Mouse (Mus musculus) midbrain, embryonic 14.5 days (tissue): ENCODE results near the gene Slc35e3. TPM values are rescaled to one million over a fixed set of nuclear protein-coding genes. Genes with fewer than 3 reads are reported as not detected.

Experiments
- ATAC-seq: fragments of 200-750 bp; cut with Nextera tagmentation; 2 replicates; pipeline ENCODE4 v1.8.0; 2017; ENCODE audit warnings: moderate number of reproducible peaks, moderate library complexity; ENCODE audit not compliant: low FRiP score, low TSS enrichment
- DNase-seq: peaks from one replicate; pipeline ENCODE4 v3.0.0-alpha.2; 2015
- H3K27ac ChIP-seq: fragments of 300-500 bp; sonication (generic); replicated peaks from 2 replicates; pipeline ENCODE4 v1.5.1; 2014; ENCODE audit warnings: mild to moderate bottlenecking, low read depth, low read length, moderate library complexity
- H3K27me3 ChIP-seq: fragments of 300-500 bp; sonication (generic); 2 replicates; pipeline ENCODE4 v1.6.1; 2014; ENCODE audit warnings: low read length, control low read depth, mixed read lengths; ENCODE audit not compliant: control insufficient read depth, insufficient read depth
- H3K36me3 ChIP-seq: fragments of 300-500 bp; sonication (generic); 2 replicates; pipeline ENCODE4 v1.6.1; 2014; ENCODE audit warnings: low read length, control low read depth; ENCODE audit not compliant: control insufficient read depth, insufficient read depth
- H3K4me1 ChIP-seq: fragments of 300-500 bp; sonication (generic); 2 replicates; pipeline ENCODE4 v1.6.1; 2014; ENCODE audit warnings: mild to moderate bottlenecking, antibody characterized with exemption, low read length, control low read depth; ENCODE audit not compliant: control insufficient read depth, insufficient read depth
- H3K4me2 ChIP-seq: fragments of 300-500 bp; sonication (generic); 2 replicates; pipeline ENCODE4 v1.6.1; 2014; ENCODE audit warnings: mild to moderate bottlenecking, low read length, moderate library complexity
- H3K4me3 ChIP-seq: fragments of 300-500 bp; sonication (generic); replicated peaks from 2 replicates; pipeline ENCODE4 v1.5.1; 2014; ENCODE audit warnings: low read depth, low read length
- H3K9ac ChIP-seq: fragments of 300-500 bp; sonication (generic); replicated peaks from 2 replicates; pipeline ENCODE4 v1.6.1; 2014; ENCODE audit warnings: mild to moderate bottlenecking, low read length, moderate library complexity
- H3K9me3 ChIP-seq: fragments of 300-500 bp; sonication (generic); 2 replicates; pipeline ENCODE4 v1.6.1; 2016; ENCODE audit warnings: low read length, control low read depth, mixed read lengths; ENCODE audit not compliant: control insufficient read depth
- WGBS: fragments of 180-500 bp; shearing (Covaris S2); extraction: QIAGEN DNeasy Blood & Tissue Kit; methylation state at CpG from one replicate; pipeline ENCODE4 v1.1.7; 2014; 5-methylcytosine and 5-hydroxymethylcytosine counted together
- polyA plus RNA-seq: library from polyadenylated mRNA; unstranded; fragments of >200 nt; fragmentation: Nextera tagmentation; extraction: Ambion mirVana; gene quantifications from 2 replicates; pipeline ENCODE4 v1.2.1, GENCODE M21; 2014

Slc35e3 gene
- polyA plus RNA-seq, 1 experiment from 2014 or later, result 26.5 TPM

DNA sequence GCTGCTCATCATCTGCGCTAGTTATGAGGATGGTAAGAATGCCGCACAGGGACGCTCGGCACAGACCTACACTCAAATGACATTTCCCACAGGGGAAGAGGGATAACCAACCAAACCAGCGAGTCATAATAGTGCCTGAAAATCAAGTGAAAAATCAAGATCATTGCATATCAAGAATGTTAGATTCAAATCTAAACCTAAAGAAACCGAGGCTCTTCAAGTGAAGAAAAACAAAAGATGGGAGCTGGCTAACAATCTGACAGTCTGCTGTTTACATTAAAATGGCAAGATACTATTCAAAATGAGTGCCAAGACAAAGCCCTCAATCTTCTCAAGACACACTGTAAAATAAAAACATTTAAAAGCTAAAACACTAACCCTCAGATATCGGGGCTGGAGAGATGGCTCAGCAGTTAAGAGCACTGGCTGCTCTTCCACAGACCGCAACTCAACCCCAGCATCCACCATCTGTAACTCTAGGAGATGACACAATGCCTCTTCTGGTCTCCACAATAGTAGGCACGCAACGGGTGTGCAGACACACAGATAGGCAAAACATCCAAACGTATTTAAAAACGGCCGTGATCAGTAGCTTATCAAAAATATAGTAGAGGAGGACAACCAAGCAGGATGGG lies 37.7 kb upstream of the Slc35e3 start:
- peaks cover 69% of the 10 kb centered on the region for H3K36me3 ChIP-seq

DNA sequence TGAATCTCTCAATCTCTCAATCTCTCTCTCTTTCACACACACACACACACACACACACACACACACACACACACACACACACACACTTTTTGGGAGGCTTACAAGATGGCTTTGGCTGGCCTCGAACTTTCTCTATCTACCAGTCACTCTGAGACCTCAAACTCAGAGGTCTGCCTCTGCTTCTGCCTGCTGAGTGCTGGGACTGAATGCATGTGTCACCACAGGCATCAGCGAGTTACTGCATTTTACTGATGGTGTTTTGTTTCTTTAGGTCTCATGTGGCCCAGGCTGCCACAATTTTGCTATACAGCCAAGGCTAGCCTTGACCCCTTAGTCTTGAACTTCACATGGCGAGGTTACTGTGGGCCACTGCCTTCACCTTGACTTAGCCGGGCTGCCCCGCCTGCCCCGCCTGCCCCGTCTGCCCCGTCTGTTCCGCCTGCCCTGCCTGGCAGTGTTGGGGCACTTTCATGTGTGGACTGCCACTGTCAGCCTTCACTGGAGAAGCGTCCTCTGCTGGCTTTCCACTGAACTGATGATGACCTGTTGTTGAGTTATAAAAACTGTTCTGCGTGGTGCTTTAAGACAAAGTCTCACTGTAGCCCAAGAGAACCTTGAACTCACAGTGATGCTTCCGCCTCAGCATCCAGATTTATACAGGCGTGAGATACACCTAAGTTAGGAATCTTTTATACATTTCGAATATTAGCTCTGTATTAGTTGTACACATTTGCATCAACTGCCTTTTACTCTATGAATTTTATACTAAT lies 36.5 kb upstream of the Slc35e3 start:
- Histone ChIP-seq H3K36me3 (peaks cover 78% of the 10 kb centered on the region), H3K9me3 (no peaks in the 10 kb centered on the region), H3K9ac (no peak overlapping the region), H3K4me3 (no peak overlapping the region), H3K4me2 (no peak overlapping the region), H3K27ac (no peak overlapping the region), H3K27me3 (no peaks in the 10 kb centered on the region), H3K4me1 (no peaks in the 10 kb centered on the region)
- WGBS, result 94% methylated on average over 14 of the region's 14 CpGs
- DNase-seq (no peak), ATAC-seq (no peak)

More for the DNA sequence above, 37.7 kb upstream of the Slc35e3 start:
- DNase-seq (no peak), ATAC-seq (no peak)
- H3K4me1 ChIP-seq, result no peaks in the 10 kb centered on the region
- no peak overlapping the region for H3K9ac ChIP-seq
- H3K27ac ChIP-seq, result no peak overlapping the region
- no peak overlapping the region for H3K4me3 ChIP-seq
- H3K9me3 ChIP-seq, result no peaks in the 10 kb centered on the region
- 97% methylated on average over 13 of the region's 13 CpGs for WGBS
- no peak overlapping the region for H3K4me2 ChIP-seq
- no peaks in the 10 kb centered on the region for H3K27me3 ChIP-seq

DNA sequence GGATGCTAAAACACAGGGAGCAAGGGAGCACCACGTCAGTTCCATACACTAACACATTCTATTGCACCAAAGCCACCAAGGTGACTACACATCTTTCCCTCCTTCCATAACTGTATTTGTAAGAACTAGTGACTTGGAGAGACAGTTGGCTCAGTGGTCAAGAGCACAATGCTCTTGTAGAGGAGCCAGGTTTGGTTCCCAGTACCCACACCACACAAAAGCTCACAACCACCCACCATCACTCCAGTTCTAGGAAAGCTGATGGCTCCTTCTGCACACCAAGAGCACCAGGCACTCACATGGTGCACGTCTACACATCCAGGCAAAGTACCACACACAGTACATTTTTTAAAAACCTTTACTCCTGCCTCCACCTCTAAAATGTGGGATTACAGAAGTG lies 35.9 kb upstream of the Slc35e3 start:
- no peak overlapping the region for H3K9ac ChIP-seq
- H3K27me3 ChIP-seq, result no peaks in the 10 kb centered on the region
- no peak overlapping the region for H3K4me3 ChIP-seq
- peaks cover 77% of the 10 kb centered on the region for H3K36me3 ChIP-seq
- ATAC-seq (no peak), DNase-seq (no peak)
- no peak overlapping the region for H3K27ac ChIP-seq
- no peaks in the 10 kb centered on the region for H3K9me3 ChIP-seq
- H3K4me1 ChIP-seq, result no peaks in the 10 kb centered on the region
- H3K4me2 ChIP-seq, result no peak overlapping the region
- WGBS, result 93% methylated on average over 2 of the region's 2 CpGs

DNA sequence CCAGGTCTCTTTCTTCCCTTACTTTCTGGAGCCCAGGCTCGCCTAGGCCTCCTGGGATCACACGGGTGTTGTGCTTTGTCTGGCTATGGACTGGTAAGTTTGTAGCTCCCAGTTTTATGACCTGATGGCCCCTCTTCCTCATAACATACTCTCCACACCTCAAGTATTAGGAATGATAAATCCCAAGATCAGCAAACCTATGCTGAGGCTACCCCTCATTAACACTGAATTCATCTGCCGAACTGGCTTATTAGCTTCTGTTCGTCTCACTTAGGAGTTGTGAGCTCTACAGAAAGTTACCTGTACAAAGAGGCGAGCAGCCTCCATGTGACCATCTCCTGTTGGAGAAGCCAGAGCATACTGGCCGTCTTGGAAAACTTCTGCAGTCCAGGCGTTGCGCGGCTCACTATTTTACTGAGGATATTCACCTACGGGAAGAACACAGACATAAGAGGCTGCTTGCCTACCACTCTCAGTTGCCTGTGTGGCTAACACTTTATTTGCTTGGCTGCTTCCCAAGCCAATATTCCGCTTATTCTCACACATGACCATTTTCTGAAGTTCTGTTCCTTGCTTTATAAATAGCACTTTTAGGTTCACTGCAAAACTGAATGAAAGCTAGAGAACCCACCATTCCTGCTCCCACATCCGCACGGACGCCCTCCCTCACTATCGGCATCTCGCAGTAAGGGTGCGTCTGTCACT lies 35.0 kb upstream of the Slc35e3 start:
- Histone ChIP-seq H3K4me3 (no peak overlapping the region), H3K4me1 (no peaks in the 10 kb centered on the region), H3K27me3 (no peaks in the 10 kb centered on the region), H3K9me3 (no peaks in the 10 kb centered on the region), H3K36me3 (peaks cover 78% of the 10 kb centered on the region), H3K4me2 (no peak overlapping the region), H3K27ac (no peak overlapping the region), H3K9ac (no peak overlapping the region)
- ATAC-seq (no peak), DNase-seq (no peak)
- 95% methylated on average over 17 of the region's 17 CpGs for WGBS

DNA sequence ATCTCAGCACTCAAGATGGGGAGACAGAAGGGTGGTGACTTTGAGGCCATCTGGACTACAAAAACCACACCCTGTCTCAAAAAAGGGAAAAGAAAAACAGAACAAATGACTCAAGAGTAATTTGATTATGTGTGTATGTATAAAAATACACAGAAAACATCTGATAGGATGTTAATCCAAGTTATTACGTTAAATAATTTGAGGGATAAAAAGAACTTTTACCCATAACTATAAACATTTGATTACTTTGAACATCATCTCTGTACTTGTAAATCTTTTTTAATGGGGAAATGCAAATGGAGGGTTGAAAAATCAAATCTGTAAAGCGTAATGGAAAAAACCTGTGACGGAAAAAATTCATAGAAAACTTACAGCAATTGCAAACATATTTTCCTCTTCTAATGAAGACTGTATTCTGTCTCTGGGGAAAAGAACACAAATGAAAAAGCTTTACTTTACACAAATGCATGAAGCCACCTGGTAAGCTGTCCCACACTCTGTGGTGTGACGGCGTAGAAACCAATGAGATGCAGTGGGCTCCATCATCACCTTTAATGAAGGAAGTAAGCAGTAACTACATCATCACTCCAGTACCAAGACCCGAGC lies 34.2 kb upstream of the Slc35e3 start:
- no peaks in the 10 kb centered on the region for H3K9me3 ChIP-seq
- peaks cover 79% of the 10 kb centered on the region for H3K36me3 ChIP-seq
- ATAC-seq (no peak), DNase-seq (no peak)
- H3K4me3 ChIP-seq, result no peak overlapping the region
- no peak overlapping the region for H3K27ac ChIP-seq
- H3K27me3 ChIP-seq, result no peaks in the 10 kb centered on the region
- H3K4me1 ChIP-seq, result no peaks in the 10 kb centered on the region
- WGBS, result 95% methylated on average over 6 of the region's 6 CpGs
- no peak overlapping the region for H3K9ac ChIP-seq
- no peak overlapping the region for H3K4me2 ChIP-seq

DNA sequence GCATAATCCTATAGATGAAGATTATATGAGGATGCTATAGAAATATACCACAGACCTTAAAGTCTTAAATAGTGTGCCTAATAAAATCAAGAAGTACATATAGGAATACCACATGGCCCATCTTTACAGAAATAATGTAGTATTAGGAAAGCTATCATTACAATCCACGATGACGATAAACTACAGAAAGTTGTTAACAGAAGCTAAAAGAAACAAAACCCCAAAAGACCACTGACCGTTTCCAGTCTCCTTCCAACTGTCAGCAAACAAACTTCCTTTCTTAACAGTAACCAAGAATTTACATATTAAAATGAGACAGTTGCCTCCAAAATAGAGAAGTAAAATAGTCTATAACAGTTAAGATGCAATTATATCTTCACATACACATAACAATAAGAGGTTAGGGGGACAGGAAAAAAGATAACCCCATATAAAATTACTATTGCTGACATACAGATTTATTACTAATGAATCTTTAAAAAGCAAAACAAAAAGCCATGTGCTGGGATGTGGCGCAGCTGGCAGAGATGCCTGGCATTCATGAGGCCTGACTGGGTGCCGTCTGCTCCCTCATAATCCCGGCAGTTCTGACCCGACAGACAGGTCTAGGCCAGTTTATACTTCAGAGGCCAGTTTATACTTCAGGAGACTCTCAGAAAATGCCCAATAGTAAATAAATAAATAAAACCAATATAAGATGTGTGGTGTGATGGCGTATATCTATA lies 33.6 kb upstream of the Slc35e3 start:
- 91% methylated on average over 8 of the region's 8 CpGs for WGBS
- no peaks in the 10 kb centered on the region for H3K4me1 ChIP-seq
- no peak overlapping the region for H3K9ac ChIP-seq
- H3K4me2 ChIP-seq, result no peak overlapping the region
- no peak overlapping the region for H3K27ac ChIP-seq
- H3K9me3 ChIP-seq, result no peaks in the 10 kb centered on the region
- DNase-seq (no peak), ATAC-seq (no peak)
- no peak overlapping the region for H3K4me3 ChIP-seq
- H3K27me3 ChIP-seq, result no peaks in the 10 kb centered on the region
- peaks cover 79% of the 10 kb centered on the region for H3K36me3 ChIP-seq

DNA sequence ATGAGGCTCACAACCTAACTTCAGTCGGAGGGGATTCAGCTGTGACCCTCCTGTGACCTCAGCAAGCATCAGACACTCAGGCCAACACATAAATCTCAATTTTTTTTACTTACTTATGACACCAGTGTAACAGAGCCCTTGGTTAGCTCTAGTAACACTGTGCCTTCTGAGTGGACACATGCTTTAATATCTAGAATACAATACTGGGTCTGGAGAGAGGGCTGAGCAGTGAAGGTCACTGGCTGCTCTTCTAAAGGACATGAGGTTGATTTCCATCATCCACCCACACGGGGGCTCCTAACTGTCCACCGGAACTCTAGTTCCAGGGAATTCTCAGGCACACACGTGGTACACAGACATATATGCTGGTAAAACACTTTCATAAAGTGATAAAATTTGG lies 32.8 kb upstream of the Slc35e3 start:
- Histone ChIP-seq H3K4me2 (no peak overlapping the region), H3K4me3 (no peak overlapping the region), H3K36me3 (peaks cover 82% of the 10 kb centered on the region), H3K27me3 (no peaks in the 10 kb centered on the region), H3K4me1 (no peaks in the 10 kb centered on the region), H3K27ac (no peak overlapping the region), H3K9me3 (no peaks in the 10 kb centered on the region), H3K9ac (no peak overlapping the region)
- DNase-seq (no peak), ATAC-seq (no peak)
- 93% methylated on average over 4 of the region's 4 CpGs for WGBS

DNA sequence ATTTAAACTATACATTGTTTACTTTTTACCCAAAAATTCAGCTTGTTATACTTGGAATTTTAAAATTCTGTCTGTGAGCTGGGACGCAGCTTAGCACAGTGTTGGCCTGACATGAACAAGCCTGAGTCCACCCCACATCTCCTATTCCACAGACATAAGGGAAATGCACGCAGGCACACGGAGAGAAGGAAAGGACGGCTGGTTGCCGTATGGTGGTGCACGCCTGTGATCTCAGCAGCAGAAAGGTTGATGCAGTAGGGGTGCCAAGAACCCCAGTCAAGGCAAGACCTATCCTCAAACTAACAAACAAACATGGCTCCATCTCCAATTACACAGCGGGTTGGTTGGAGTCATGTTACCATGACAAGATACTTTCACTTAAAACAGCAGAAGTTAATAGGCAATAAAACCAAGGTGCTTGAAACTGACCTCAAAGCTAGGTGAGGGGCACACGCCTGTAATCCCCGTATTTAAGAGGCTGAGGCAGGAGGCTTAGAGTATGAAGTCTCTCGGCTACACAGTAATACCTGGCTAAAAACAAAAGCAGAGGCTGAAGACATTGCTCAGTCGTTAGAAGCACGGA lies 32.3 kb upstream of the Slc35e3 start:
- Histone ChIP-seq H3K36me3 (peaks cover 82% of the 10 kb centered on the region), H3K27ac (no peak overlapping the region), H3K9ac (no peak overlapping the region), H3K4me3 (no peak overlapping the region), H3K27me3 (no peaks in the 10 kb centered on the region), H3K4me2 (no peak overlapping the region), H3K4me1 (no peaks in the 10 kb centered on the region), H3K9me3 (no peaks in the 10 kb centered on the region)
- ATAC-seq (no peak), DNase-seq (no peak)
- WGBS, result 94% methylated on average over 12 of the region's 12 CpGs
